Mouse (Mus musculus): ENCODE measurements at regions not wholly inside any gene's neighbourhood (a gene's known extent, or its start where the extent isn't known, plus 50 kb on each side); places are given as distances from the start of the nearest gene placed in this dataset.

- TF ChIP-seq POLR2A (IDR thresholded peaks at IDR 0.05; ENCODE audit: borderline replicate concordance, insufficient read depth, low read length), result no peak
- TF ChIP-seq CTCF (IDR thresholded peaks at IDR 0.05; ENCODE audit: borderline replicate concordance, insufficient read depth, low read depth, low read length), result no peak
These were observed 79.6 kb upstream of the Hnrnpk start for GRCm38 (mm10) chr13:58482701-58483100.

Measured in cerebellum, adult 2 months (tissue).